Mouse (Mus musculus): ENCODE measurements around the gene Myo1c.
"Not testable (repeated sequence)": the region's sequence is repeated elsewhere in the genome, so short reads cannot be mapped to it uniquely, and the experiment has no call there.

Gene Myo1c

DNA sequence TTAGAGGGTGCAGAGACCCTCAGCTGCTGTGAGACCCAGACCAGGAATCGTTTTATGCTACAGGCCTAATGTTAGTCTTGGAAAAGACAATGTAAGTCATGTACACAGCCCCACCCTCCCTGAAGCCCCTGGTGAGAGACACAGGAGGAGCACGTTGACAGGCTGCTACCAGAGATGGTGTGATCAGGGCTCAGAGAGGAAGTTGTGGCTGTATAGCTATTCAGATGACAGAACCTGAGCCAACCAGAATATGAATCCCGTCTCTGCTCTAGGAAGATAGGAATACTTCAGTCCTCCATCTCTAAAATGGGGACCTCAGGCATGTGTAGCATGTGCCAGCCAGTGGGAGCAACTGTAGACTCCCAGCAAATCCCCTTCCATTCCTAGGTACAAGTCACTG, 18.3 kb downstream of the Myo1c start:
- in situ Hi-C loops (cut with MboI, MseI) = no loop called here

DNA sequence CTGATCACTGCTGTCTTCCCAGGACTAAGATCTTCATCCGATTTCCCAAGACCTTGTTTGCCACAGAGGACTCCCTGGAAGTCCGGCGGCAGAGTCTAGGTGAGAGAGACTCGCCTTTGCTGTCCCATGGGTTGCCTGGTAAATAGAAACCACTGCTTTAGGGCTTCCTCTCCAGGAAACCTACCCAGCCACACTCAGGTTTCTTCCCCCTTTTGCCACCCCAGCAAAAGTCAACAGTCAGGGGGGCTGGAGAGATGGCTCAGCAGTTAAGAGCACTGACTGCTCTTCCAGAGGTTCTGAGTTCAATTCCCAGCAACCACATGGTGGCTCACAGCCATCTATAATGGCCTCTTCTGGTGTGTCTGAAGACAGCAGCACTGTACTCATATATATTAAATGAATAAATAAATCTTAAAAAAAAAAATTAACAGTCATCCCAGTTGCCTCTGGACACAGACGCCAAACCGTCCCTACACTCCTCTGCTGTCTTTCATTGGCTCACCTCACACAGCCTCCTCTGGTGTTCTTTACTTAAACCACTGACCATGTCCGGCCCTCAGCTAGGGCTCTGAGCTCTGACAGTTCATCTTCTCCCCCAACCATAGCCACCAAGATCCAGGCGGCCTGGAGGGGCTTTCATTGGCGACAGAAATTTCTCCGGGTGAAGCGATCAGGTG, 19.0 kb downstream of the Myo1c start:
- in situ Hi-C loops (cut with MboI, MseI) = no loop called here

DNA sequence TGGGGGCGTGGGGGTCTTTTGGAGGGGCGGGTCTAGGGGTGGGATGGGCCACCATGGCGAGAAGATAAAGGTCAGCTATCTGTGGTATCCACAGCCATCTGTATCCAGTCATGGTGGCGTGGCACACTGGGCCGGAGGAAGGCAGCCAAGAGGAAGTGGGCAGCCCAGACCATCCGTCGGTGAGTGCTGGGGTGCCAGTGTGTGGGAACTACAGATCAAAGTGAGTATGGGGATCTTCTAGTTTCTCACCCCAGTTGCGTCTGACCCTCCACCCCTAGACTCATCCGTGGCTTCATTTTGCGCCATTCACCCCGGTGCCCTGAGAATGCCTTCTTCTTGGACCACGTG, 19.5 kb downstream of the Myo1c start:
- in situ Hi-C loops (cut with MboI, MseI) = no loop called here

DNA sequence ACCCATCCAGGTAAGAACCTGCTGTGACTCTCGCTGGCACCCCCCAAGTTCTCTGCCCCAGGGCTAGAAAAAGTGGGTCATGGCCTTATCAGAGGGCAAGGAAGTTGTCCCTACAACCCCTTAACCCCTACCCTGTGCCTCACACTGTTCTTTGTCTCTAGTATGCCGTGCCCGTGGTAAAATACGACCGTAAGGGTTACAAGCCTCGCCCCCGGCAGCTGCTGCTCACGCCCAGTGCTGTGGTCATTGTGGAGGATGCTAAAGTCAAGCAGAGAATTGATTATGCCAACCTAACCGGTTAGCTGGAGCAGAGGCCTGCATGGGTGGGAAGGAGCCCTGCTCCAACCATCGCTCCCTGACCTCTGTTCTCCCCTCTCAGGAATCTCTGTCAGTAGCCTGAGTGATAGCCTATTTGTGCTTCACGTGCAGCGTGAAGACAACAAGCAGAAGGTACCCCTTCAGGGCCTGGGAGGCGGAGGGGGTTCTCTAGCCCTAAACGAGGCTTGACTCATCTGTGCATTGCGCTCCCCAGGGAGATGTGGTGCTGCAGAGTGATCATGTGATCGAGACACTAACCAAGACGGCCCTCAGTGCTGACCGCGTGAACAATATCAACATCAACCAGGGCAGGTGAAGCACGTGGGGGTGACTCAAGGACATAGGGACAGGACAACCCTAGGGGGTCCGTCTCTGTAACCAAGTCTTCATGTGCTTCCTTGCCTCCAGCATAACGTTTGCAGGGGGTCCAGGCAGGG, 21.3 kb downstream of the Myo1c start:
- in situ Hi-C loops (cut with MboI, MseI) = no loop called here

DNA sequence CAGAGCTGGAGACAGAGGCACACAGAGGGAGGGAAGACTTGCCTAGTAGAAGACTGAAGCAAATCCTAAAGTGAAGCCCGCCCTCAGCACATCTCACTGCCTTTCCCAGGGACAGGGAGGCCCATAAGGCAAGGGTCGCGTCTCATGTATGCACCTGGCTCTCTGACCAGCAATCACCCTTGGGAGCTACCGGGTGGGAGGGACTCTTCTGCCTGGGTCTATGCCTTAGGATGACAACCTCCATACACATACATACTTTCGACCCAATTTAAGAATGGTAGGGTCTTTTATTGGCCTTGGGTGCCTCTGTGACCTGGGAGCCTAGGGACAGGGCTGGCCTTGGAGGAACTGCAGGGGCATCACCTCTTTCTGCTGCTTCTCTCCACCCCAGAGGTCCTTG, 23.1 kb downstream of the Myo1c start:
- in situ Hi-C loops (cut with MboI, MseI) = no loop called here

DNA sequence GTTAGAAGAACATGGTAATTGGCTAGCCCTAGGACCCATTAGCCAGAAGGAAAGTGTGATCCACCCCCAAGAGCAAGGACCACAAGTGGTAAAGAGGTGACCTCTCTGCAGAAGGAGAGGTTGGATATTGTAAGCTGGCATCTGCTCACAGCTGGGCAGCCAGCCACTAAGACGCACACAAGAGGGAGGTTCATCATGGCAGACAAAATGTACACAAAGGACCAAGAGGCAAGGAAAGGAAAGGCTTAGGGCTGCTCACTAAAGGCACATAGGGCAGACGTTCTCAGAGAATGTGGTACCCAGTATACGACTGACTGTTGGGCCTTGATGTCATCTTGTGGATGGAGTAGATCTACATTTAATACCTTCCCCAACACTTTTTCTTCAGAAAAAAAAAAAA, 24.6 kb downstream of the Myo1c start:
- in situ Hi-C loops (cut with MboI, MseI) = no loop called here

DNA sequence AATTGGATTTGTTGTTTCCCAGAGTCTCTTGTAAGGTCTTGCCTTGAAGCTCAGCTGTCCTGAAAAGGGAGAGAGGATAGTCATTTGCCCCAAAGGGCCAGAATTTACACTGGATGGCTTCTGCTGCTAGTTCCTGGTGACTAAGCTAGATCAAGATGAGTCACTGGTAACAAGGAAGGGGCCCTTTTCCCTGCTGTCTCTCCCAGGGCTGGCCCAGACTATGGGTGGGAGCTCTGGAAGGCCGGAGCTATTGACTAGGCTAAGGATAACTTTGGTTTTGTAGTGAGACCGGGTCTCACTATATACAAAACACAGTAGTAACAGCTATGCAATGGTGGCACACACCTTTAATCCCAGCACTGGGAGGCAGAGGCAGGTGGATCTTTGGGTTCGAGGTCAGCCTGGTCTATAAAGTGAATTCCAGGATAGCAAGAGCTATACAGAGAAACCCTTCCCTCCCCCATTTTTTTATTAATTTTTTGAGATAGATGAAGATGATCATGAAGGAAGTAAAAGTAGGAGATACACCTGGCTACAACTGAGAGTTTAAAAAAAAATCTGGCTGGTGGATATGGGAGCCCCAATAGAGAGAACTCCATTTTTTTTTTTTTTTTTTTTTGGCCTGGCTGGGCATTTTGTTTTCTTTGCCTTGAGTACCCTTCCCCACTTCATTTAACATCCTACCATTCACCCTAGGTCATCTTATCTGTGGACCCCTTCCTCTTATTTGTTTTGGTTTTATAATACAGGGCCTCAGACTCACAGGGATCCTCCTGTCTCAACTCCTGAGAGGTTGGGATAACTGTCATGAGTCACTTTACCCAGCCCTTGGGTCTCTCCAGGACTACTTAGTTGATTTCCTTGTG, 27.8 kb downstream of the Myo1c start:
- in situ Hi-C loops (cut with MboI, MseI) = no loop called here

DNA sequence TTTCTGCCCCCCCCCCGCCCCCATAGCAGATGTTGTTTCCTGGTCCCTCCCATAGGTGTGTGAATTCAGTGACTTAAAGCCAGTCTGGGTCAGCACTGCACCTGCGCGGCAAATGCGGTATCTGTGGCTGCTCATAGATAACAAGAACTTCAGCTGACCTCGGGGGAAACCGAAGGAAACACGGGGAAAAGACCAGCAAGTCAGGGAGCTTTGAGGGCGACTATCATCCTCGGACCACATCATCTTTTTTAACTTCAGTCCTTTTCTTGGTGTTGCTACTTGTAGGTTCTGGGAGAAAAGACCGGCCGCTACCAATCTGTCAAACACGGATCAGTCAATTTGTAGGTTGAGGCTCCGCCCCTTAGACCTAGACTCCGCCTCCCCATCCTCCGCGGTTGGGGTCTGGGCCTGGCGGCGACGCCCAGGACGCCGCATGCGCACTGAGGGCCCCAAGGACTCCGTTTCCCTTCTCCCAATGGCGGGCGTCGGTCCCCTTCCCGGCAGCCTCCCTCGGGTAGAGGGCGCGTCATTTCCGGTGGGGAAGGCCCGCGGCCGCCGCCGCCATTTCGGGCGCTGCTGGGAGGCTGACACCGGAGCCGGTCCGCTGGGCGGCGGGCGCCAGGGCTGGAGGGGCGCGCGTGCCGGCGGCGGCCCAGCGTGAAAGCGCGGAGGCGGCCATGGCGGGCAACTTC, 28.6 kb downstream of the Myo1c start, which contains the start of gene Crk:
Crk (plus strand) TSS at position 513 of the 692 bp plus-strand sequence.
- in situ Hi-C loops (cut with MboI, MseI) = no loop called here

DNA sequence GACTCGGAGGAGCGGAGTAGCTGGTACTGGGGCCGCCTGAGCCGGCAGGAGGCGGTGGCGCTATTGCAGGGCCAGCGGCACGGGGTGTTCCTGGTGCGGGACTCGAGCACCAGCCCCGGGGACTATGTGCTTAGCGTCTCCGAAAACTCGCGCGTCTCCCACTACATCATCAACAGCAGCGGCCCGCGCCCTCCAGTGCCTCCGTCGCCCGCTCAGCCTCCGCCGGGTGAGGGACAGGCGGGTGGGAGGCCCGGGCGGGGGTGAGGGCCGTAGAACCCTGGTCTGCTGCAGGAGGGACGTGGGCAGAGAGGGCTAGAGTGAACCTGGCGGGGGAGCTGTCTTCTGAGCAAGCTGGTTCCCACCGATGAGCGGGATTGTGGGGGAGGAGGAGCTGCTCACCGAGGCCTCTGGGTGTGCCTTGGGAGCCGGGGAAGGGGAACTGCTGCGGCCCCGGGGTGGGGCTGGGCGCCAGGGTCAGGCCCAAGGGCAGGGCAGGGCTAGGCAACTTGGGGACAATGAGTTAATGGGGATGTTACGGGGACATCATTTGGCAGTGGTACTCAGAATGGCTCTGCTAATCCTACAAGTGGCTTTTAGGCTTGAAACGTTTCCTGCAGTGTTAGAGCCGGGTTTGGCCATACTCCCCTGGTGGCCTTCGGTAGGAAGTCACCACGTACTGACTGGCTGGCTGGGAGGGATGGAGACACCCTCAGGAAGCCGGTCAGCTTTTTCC, 29.3 kb downstream of the Myo1c start:
- in situ Hi-C loops (cut with MboI, MseI) = no loop called here

DNA sequence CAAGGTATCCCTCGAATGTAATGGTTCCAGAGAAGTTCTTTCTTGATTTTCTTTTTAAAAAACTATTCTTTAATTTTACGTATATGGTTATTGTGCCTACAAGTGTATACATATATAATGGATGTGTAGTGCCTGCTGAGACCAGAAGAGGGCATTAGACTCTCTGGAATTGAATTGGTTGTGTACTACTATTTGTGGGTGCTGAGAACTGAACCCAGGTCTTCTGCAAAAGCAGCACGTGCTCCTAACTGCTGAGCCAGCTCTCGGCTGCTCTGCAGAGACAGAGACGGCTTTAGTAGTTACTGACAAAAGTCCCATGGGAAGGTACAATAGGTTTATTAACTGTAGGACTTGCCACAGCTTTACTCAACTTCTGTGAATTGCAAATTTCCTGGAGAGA, 34.2 kb downstream of the Myo1c start:
- in situ Hi-C loops (cut with MboI, MseI) = no loop called here

DNA sequence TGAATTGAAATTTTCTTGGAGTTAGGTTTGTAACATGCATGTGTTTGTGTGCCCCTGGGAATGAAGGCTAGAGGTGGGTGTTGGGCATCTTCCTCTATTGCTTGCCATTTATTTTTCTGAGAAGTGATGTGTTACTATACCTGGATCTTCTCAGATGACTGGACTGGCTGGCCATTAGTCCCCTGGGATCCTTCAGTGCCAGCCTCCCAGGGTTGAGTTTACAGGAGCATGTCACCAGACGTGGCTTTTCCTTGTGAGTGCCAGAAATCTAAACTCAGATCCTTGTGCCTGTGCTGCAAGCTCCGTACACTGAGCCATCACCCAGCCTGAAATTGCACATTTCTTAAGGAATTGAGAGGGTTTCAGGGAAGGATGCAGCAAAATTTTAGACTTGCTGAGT, 34.7 kb downstream of the Myo1c start:
- in situ Hi-C loops (cut with MboI, MseI) = no loop called here

DNA sequence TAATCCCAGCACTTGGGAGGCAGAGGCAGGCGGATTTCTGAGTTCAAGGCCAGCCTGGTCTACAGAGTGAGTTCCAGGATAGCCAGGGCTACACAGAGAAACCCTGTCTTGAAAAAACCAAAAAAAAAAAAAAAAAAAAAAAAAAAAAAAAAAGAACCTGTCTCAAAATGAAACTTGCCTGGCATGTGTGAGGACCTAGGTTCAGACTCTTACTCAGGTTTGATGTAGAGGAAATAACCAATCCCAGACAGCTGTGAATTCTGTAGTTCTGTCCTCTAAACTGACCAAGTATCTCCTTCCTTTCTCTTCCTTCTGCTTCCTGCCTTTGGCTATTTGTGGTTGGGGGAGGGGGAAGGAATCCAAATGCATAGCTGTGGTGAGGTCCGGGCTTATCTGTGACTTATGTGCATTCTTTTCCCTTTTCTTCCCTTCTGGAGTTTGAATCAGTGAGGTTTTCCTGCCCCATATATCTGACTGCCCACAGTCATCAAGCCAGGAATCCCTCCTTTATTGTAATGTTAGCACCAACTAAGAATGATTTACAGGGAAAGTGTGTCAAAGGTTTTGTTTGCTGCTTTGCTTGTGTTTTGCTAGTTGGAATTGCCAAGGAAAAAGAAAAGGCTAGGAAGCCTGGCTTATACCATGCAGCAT, 37.2 kb downstream of the Myo1c start:
- in situ Hi-C loops (cut with MboI, MseI) = no loop called here

DNA sequence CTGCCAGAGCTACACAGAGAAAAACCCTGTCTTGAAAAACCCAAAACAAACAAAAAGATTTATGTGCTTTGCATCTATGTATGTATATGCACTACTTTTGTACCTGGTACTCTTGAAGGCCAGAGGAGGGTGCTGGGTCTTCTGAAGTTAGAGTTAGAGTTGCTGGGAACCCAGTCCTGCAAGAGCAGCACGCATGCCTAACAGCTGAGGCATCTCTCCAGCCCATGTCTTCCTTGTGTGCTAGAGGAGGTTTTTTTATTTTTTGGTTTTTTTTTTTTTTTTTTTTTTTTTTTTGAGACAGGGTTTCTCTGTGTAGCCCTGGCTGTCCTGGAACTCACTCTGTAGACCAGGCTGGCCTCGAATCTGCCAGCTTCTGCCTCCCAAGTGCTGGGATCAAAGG, 37.8 kb downstream of the Myo1c start:
- in situ Hi-C loops (cut with MboI, MseI) = no loop called here

DNA sequence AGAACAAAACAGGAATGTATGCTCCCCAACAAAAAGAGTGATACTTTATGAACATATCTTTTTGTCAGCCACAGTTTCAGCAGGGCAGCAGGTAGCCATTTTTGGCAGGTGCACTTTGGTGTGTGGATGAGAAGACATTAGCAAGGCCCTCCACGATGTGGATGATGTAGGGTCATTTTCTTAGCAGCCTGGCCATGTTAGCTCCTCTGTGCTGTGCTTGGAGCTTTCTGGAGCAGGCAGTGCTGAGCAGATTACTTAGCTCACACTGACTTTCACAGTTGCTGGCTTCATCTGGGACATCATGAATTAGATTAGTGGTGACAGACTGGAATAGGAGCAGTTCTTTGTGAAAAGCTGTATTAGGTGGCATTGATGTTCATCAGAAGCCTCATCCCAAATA, 39.7 kb downstream of the Myo1c start:
- in situ Hi-C loops (cut with MboI, MseI) = no loop called here

DNA sequence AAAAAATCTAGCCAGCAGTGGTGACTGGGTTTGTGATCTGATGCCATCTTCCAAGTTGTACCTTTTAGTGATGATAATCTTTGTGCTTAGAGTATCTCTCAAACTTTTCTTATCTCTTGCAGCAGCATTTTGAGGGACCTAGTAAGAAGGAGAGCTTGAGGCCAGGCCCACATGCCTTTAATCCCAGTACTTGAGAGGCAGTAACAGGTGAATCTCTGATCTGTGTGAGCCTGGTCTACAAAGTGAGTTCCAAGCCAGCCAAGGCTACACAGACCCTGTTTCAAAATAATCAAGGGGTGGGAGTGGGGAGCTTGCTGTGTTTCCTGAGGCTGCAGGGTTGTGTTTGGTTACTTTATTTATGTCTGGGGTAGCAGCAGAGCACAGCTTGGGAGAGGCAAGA, 40.7 kb downstream of the Myo1c start:
- in situ Hi-C loops (cut with MboI, MseI) = no loop called here

DNA sequence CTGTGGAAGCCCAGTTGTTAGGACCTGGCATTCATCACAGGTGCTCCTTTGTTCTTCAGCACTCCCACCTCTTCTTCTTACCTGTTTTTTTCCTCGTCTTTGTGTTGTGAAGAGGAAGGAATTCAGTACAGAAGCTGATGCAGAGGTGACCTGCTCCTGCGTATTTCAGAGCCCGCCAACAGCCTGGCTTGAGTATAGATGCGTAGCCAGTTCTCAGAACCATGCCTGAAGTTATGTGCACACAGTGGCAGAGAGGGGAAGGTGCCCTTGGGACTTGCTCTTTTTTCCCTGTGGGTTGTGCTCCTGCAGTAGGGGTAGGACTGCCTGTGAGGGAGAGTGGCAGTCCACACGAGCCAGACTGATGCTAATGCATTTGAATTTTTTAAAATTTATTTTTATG, 43.3 kb downstream of the Myo1c start:
- in situ Hi-C loops (cut with MboI, MseI) = no loop called here

DNA sequence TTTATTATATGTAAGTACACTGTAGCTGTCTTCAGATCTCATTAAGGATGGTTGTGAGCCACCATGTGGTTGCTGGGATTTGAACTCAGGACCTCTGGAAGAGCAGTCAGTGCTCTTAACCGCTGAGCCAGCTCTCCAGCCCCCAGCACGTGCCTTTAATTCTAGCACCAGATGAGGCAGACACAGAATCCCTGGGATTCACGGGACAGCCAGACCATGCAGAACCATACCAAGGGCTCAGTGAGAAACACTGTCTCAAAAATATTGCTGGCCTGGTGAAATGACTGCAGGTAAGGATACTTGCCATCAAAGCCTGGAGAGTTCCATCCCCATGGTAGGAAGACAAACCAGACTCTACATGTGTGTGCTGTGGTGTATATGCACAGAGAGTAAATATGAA, 47.2 kb downstream of the Myo1c start:
- in situ Hi-C loops (cut with MboI, MseI) = not testable (repeated sequence)

DNA sequence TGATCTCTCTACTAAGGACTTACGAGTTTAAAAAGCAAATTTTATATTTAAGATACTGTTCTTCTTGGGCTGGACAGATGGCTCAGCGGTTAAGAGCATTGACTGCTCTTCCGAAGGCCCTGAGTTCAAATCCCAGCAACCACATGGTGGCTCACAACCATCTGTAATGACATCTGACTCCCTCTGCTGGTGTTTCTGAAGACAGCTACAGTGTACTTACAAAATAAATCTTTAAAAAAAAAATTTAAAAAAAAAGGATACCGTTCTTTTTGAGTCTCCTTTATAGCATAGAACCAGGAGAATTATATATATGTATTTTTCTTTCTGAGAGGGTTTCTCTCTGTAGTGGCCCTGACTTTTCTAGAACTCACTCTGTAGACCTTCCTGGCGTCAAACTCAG, 50.3 kb downstream of the Myo1c start:
- in situ Hi-C loops (cut with MboI, MseI) = no loop called here

DNA sequence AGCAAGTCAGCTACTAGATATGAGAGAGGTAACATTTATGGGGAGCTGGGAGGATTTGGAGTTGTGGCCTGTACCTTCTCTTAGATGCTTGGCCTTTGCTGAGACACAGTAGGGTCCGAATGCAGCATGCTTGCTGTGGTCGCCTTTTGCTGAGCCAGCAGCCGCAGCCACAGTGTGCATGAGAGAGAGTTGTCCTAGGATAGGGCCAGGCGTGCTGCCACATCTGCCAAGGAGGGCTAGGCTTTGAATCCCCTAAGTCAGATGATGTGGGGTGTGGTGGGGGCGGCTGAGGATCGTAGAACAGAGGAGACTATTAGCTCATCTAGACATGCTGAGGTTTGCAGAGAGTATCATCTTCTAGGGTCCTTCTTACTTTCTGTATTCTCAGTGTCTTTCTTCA, 52.5 kb downstream of the Myo1c start:
- in situ Hi-C loops (cut with MboI, MseI) = no loop called here

DNA sequence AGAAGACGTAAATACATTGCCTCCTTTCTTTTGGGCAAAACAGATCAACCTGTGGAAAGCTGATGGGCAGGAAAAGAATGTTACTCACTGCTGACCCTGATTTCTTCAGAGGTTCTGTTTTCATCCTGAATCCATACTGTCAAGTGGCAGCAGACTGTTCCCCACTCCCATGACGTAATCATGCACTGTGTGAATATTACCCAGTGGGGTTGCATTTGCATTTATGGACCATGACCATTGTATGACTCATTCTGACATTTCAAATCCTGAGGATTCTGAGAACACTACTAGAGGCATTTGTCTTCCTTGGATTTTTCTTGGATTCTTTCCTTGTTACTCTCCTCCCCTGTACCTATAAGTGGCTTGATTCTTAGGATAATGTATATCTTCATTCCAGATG, 53.4 kb downstream of the Myo1c start:
- in situ Hi-C loops (cut with MboI, MseI) = no loop called here

DNA sequence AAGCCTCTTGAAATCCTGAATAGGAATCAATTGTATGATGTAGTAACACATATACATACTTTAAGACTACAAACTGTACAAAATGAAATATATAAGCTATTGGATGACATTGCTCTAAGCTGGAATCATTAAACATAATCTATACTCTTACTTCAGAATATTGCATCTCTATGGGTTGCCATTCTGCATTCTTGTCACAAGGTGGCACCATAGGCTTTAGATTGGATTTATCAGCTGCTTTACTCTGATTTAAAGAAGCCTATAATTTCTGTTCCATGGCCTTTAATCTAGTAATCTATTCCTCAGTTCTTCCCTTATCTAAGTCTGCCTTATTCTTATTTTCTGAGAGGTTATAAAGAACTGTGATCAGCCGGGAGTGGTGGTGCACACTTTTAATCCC, 63.6 kb downstream of the Myo1c start:
- in situ Hi-C loops (cut with MboI, MseI) = loop anchor here (5.0 kb wide), 1 partner anchor 188 kb away; no protein-coding TSS in a partner anchor
